Mouse (Mus musculus) midbrain, embryonic 16.5 days (tissue): ENCODE data around the gene Gramd1c. TPM values are rescaled to one million over a fixed set of nuclear protein-coding genes. Genes with fewer than 3 reads are reported as not detected.

ENCODE experiments used
- ATAC-seq: fragments of 200-750 bp; cut with Nextera tagmentation; 2 replicates; pipeline ENCODE4 v1.8.0; 2017; ENCODE audit warnings: moderate TSS enrichment
- H3K27ac ChIP-seq: fragments of 300-500 bp; sonication (generic); 2 replicates; pipeline ENCODE4 v1.5.1; 2014; ENCODE audit warnings: mild to moderate bottlenecking, low read length, mixed read lengths
- H3K27me3 ChIP-seq: fragments of 300-500 bp; sonication (generic); 2 replicates; pipeline ENCODE4 v1.6.1; 2014; ENCODE audit warnings: low read depth, low read length, mixed read lengths; ENCODE audit not compliant: control insufficient read depth, insufficient read depth
- H3K36me3 ChIP-seq: fragments of 300-500 bp; sonication (generic); 2 replicates; pipeline ENCODE4 v1.6.1; 2014; ENCODE audit warnings: mild to moderate bottlenecking, low read length, moderate library complexity, mixed read lengths; ENCODE audit not compliant: control insufficient read depth, insufficient read depth
- H3K4me1 ChIP-seq: fragments of 300-500 bp; sonication (generic); 2 replicates; pipeline ENCODE4 v1.6.1; 2014; ENCODE audit warnings: mild to moderate bottlenecking, low read length, mixed read lengths; ENCODE audit not compliant: control insufficient read depth, insufficient read depth
- H3K4me2 ChIP-seq: fragments of 300-500 bp; sonication (generic); 2 replicates; pipeline ENCODE4 v1.6.1; 2014; ENCODE audit warnings: mild to moderate bottlenecking, low read length, mixed read lengths
- H3K4me3 ChIP-seq: fragments of 300-500 bp; sonication (generic); 2 replicates; pipeline ENCODE4 v1.5.1; 2014; ENCODE audit warnings: low read depth, mild to moderate bottlenecking, low read length, moderate library complexity, mixed read lengths
- H3K9ac ChIP-seq: fragments of 300-500 bp; sonication (generic); 2 replicates; pipeline ENCODE4 v1.6.1; 2014; ENCODE audit warnings: low read depth, low read length, mixed read lengths
- H3K9me3 ChIP-seq: fragments of 300-500 bp; sonication (generic); replicated peaks from 2 replicates; pipeline ENCODE4 v1.6.1; 2014; ENCODE audit warnings: mild to moderate bottlenecking, low read length, mixed read lengths; ENCODE audit not compliant: control insufficient read depth, poor library complexity, severe bottlenecking
- WGBS: fragments of 180-500 bp; shearing (Covaris S2); extraction: QIAGEN DNeasy Blood & Tissue Kit; methylation state at CpG from one replicate; pipeline ENCODE4 v1.1.7; 2014; 5-methylcytosine and 5-hydroxymethylcytosine counted together
- polyA plus RNA-seq: library from polyadenylated mRNA; unstranded; fragments of >200 nt; fragmentation: Nextera tagmentation; extraction: Ambion mirVana; gene quantifications from 2 replicates; pipeline ENCODE4 v1.2.1, GENCODE M21; 2015

Gramd1c gene
- polyA plus RNA-seq, 1 experiment from 2014 or later: 4.3 TPM

DNA sequence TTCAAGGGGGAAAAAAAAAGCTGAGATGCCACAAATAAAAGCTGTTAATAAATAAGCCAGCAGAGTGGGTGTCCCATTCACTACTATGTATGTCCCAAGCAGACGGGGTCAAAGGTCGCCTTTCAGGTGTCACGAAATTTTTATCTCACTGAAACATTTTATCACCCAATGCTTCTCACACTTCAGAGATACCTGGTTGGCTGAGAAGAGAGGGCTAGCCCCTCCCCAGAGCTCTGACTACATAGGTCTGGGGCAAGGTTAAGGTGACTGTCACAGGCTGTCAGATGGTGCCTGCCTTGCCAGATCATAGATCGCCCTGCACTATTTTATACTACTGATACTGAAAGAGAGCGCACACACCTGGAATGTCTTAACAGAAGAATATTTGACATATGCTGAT is 29.8 kb downstream of the Gramd1c start:
- H3K9me3 ChIP-seq: no peaks in the 10 kb centered on the region
- WGBS: 95% methylated on average over 5 of the region's 5 CpGs

DNA sequence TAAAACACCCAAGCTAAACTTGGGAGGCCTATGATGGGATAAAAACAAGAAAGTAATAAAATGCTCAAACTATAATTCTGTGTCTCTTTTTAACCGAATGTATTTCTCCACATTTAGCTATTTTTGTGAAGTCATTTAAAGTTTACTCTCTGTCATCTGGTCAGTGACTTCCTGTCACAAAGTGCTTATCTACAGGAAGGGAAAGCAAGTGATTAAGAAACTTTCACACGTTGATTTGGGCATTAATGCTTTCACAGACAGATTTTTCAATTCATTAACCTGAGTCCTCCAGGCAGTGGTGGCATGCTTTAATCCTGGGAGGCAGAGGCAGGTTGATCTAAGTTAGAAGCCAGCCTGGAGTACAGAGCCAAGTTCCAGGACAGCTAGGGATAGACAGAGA is 33.9 kb downstream of the Gramd1c start:
- Histone ChIP-seq H3K9ac (no peak overlapping the region), H3K4me2 (no peak overlapping the region), H3K27ac (no peak overlapping the region), H3K4me1 (no peaks in the 10 kb centered on the region), H3K4me3 (no peak overlapping the region), H3K9me3 (no peaks in the 10 kb centered on the region), H3K36me3 (no peaks in the 10 kb centered on the region), H3K27me3 (no peaks in the 10 kb centered on the region)
- WGBS: 72% methylated on average over 2 of the region's 2 CpGs
- no peak for ATAC-seq

More for the DNA sequence above, 29.8 kb downstream of the Gramd1c start:
- no peak overlapping the region for H3K9ac ChIP-seq
- H3K27ac ChIP-seq: no peak overlapping the region
- H3K4me3 ChIP-seq: no peak overlapping the region
- no peak for ATAC-seq
- H3K27me3 ChIP-seq: no peaks in the 10 kb centered on the region
- no peak overlapping the region for H3K4me2 ChIP-seq
- no peaks in the 10 kb centered on the region for H3K36me3 ChIP-seq
- no peaks in the 10 kb centered on the region for H3K4me1 ChIP-seq

DNA sequence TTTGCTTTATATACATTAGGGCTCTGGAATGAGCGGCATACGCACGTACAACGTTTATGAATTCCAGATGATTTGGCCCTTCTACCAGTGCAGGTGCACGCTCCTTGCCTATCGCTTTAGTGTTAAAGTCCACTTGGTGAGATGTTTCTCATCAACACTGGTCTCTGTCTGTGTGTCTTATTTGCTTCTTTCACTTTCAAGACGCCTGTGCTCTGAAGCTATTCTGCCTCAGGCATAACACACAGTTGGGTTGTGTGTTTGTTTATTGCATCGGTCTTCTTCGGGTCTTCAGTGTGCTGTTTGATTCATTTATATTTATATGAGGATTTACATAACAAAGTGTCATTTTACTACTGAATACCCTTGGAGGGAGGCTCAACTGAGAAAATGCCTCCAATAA is 36.3 kb downstream of the Gramd1c start:
- no peaks in the 10 kb centered on the region for H3K4me1 ChIP-seq
- H3K9ac ChIP-seq: no peak overlapping the region
- no peaks in the 10 kb centered on the region for H3K27me3 ChIP-seq
- ATAC-seq: no peak
- no peak overlapping the region for H3K4me2 ChIP-seq
- no peaks in the 10 kb centered on the region for H3K36me3 ChIP-seq
- no peak overlapping the region for H3K4me3 ChIP-seq
- 89% methylated on average over 9 of the region's 9 CpGs for WGBS
- no peak overlapping the region for H3K27ac ChIP-seq
- no peaks in the 10 kb centered on the region for H3K9me3 ChIP-seq

DNA sequence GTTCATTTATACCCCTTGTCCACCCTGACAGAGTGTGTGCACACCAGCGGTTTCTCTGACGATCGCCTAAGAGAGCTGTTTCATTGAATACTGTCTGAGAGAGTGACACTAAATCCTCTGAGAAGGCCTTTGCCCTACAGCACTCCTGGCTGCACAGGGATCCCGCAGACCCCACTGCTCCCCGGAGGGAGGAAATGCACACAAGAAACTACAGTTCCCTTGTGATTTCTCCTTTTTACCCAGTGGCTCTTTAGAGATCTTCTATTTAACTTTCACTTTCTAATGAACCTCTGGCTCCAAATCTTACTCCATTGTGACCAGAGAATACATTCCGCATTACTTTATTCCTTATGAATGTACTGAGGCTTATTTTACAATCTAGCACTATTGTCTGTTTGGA is 36.9 kb downstream of the Gramd1c start:
- Histone ChIP-seq H3K4me2 (no peak overlapping the region), H3K36me3 (no peaks in the 10 kb centered on the region)

DNA sequence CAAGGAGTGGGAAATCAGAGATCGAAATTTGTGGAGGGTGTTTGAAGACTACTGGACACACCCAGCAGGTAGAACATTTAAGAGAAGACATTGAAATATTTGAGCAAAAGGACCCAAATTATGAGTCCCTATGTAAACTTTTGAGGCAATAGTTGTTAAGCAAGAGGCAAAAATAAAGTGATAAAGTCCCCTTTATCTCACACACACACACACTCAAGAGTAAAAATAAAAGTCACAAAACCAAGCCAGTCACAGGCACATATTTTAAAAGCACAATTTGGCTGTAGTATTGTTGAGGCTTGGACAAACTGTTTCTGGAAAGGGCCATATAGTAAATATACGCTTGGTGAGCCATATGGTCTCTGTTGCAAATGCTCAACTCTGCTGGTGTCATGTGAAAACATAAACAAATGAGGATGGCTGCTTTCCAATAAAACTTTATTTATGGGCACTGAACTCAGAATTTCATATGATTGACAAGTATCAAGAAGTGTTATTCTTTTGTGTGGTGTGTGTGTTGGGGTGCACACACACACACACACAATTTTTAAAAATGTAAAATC is 44.1 kb downstream of the Gramd1c start:
- Histone ChIP-seq H3K4me3 (no peak overlapping the region), H3K27ac (no peak overlapping the region), H3K27me3 (no peaks in the 10 kb centered on the region), H3K36me3 (no peaks in the 10 kb centered on the region), H3K4me1 (no peaks in the 10 kb centered on the region), H3K4me2 (no peak overlapping the region), H3K9me3 (no peaks in the 10 kb centered on the region), H3K9ac (no peak overlapping the region)
- no peak for ATAC-seq
- 93% methylated on average over 2 of the region's 2 CpGs for WGBS

More for the DNA sequence above, 36.9 kb downstream of the Gramd1c start:
- no peak overlapping the region for H3K27ac ChIP-seq
- no peak for ATAC-seq
- H3K27me3 ChIP-seq: no peaks in the 10 kb centered on the region
- no peak overlapping the region for H3K4me3 ChIP-seq
- no peaks in the 10 kb centered on the region for H3K4me1 ChIP-seq
- H3K9me3 ChIP-seq: no peaks in the 10 kb centered on the region
- WGBS: 68% methylated on average over 6 of the region's 6 CpGs
- H3K9ac ChIP-seq: no peak overlapping the region

DNA sequence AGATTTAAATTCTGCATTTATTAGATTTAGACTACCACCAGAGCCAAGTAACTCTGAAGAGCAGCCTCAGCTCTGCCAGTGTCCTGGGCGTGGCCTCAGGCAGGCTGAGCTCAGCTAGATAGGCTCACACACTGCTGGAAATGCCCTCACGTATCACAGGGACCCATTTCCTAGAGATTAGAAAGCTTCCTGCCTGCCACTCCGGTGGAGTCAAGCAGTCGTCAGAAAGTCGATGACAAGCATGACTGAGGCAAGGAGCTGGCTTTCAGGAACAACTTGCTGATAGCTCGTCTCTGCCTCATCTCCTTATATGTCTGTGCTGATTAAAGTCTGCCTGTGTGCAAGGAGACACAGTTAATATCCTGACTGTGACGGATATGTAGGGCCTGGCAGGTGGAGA is 44.8 kb downstream of the Gramd1c start:
- no peaks in the 10 kb centered on the region for H3K9me3 ChIP-seq
- WGBS: 65% methylated on average over 7 of the region's 7 CpGs
- no peak overlapping the region for H3K4me3 ChIP-seq
- H3K4me2 ChIP-seq: no peak overlapping the region
- H3K36me3 ChIP-seq: no peaks in the 10 kb centered on the region
- H3K4me1 ChIP-seq: no peaks in the 10 kb centered on the region
- H3K27ac ChIP-seq: no peak overlapping the region
- H3K27me3 ChIP-seq: no peaks in the 10 kb centered on the region
- no peak for ATAC-seq
- H3K9ac ChIP-seq: no peak overlapping the region

DNA sequence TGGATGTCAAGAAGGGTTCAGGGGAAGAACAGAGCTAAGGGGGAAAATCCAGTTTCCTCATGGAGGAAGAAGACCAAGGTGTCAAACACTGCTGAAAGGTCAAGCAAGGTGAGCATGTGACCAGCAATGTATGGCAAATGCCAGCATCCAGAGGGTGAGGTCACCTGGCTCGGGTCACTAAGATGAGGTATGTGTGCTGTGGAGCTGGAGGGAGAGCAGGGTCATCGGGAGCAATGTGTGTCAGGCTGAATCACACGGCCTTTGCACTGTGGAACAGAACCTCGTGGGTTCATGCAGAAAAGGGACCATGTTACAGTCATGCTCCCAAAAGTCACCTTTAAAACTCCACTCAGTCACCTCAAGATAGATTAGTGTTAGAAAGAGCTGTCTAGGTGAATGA is 45.4 kb downstream of the Gramd1c start:
- WGBS: 85% methylated on average over 4 of the region's 4 CpGs
- H3K27ac ChIP-seq: no peak overlapping the region
- H3K9me3 ChIP-seq: no peaks in the 10 kb centered on the region
- no peak overlapping the region for H3K4me3 ChIP-seq
- no peaks in the 10 kb centered on the region for H3K27me3 ChIP-seq
- no peak for ATAC-seq
- no peaks in the 10 kb centered on the region for H3K36me3 ChIP-seq
- no peak overlapping the region for H3K4me2 ChIP-seq
- no peak overlapping the region for H3K9ac ChIP-seq
- no peaks in the 10 kb centered on the region for H3K4me1 ChIP-seq

DNA sequence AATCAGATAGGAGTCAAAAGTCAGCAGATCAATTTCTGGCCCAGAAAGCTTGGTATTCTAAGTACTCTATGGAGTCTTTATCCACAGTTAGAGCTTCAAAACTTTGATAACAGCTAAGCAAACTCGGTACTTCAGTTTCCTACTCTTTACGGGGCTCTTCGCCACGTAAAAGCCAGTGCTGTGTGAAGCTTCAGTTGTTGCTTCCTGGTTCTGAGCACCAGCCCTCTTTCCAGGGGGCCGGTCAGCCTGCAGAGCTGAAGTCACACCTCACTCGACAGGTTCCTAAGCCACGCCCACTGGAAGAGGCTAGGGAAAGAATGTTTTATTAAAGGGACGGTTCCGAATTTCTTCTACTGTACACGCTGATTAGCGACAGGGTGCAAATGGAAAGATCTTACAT is 47.0 kb downstream of the Gramd1c start:
- H3K9me3 ChIP-seq: no peaks in the 10 kb centered on the region
- H3K27me3 ChIP-seq: no peaks in the 10 kb centered on the region
- H3K36me3 ChIP-seq: no peaks in the 10 kb centered on the region
- no peak overlapping the region for H3K4me3 ChIP-seq
- WGBS: 24% methylated on average over 11 of the region's 11 CpGs
- H3K4me1 ChIP-seq: no peaks in the 10 kb centered on the region
- ATAC-seq: no peak
- H3K27ac ChIP-seq: no peak overlapping the region
- H3K4me2 ChIP-seq: no peak overlapping the region; the same call in 1 of the 2 replicates
- no peak overlapping the region for H3K9ac ChIP-seq

DNA sequence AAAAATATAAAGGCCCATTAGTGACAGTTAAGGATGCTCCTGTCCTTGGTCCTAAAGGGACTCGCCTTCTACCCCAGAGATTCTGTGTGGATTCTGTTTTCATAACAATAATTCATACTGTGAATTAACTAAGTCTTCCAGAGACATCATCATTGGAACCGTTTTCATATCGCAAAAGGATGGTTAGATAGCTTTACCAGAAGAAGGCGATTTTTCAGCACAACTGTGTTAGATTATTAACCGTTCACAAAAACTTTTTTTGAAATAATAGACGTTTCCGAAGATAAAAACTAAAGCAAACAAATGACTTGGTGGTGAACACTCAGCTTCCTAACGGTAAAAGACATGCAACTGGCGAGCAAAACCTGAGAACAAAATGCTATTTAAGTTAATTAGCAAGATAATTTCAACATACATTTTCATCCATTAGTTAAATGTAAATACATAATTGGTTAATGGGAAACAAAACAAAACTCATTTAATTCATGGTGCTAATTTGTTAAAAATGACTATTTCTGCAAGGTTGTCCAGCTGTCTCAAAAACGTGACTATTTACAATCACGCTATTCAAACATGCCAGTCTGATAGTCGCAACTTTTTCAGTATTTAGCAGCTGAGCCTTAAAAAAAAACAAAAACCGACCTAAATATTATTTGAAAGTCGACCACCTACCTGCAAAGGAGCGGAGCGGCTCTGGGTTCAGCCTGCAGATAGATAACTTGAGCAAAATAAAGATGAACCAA is 47.6 kb downstream of the Gramd1c start:
- Histone ChIP-seq H3K27ac (no peak overlapping the region), H3K4me2 (no peak overlapping the region)
- 75% methylated on average over 16 of the region's 16 CpGs for WGBS

More for the DNA sequence above, 47.6 kb downstream of the Gramd1c start:
- no peaks in the 10 kb centered on the region for H3K9me3 ChIP-seq
- no peak overlapping the region for H3K9ac ChIP-seq
- no peaks in the 10 kb centered on the region for H3K36me3 ChIP-seq
- no peak overlapping the region for H3K4me3 ChIP-seq
- H3K4me1 ChIP-seq: no peaks in the 10 kb centered on the region
- H3K27me3 ChIP-seq: no peaks in the 10 kb centered on the region
- ATAC-seq: no peak
